Mouse (Mus musculus): ENCODE data around the gene Nucks1. TPM values are rescaled to one million over a fixed set of nuclear protein-coding genes. Genes with fewer than 3 reads are reported as not detected.

Gene Nucks1
- polyA plus RNA-seq, 1 experiment, result 20.6 TPM

DNA sequence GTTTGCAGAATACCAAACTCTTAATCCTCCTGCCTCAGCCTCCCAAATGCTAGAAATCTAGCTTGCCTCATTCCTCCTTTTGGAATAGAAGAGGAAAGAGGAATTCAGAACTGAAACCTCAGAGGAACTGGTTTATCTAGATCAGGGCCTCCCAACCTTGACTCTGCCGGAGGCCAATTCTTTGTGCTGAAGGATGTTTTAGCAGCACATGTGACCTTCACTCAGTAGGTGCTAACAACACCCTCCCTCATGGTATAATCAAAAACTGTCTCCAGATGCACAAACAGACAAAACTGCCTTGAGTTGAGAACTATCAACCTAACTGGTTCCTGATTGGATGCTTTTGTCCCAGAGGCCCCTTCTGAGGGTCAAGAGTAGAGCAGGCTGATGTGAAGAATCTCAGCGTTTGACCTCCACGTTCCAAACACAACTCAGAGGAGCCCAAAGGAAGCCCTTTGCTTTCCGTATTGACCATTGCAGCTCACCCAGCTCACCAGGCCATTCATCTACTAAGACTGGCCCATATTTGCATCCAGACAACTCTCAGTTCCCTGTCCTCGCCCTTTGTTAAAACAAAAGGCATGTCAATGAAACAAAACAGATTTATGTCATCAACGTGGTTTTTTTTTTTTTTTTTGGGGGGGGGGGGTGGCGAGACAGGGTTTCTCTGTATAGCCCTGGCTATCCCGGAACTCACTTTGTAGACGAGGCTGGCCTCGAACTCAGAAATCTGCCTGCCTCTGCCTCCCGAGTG lies 36.3 kb downstream of the Nucks1 start:
- no peaks in the 10 kb centered on the region for H3K36me3 ChIP-seq (ENCODE audit: control insufficient read depth, insufficient read depth)
- no peak for TF ChIP-seq SRF (IDR thresholded peaks at IDR 0.05; ENCODE audit: control insufficient read depth, insufficient read length, low read depth)
- TF ChIP-seq POLR2AphosphoS2 (IDR thresholded peaks at IDR 0.05; ENCODE audit: insufficient read length, low read depth), result no peak
- no peak for TF ChIP-seq MAX (IDR thresholded peaks at IDR 0.05; ENCODE audit: low read depth)
- no peak for TF ChIP-seq POLR2A (IDR thresholded peaks at IDR 0.05; ENCODE audit: insufficient read length, low read depth)
- no peak for TF ChIP-seq TCF12 (IDR thresholded peaks at IDR 0.05; ENCODE audit: insufficient read depth, poor library complexity, severe bottlenecking)
- TF ChIP-seq REST (IDR thresholded peaks at IDR 0.05; ENCODE audit: insufficient read depth, insufficient read length), result no peak
- no peak for TF ChIP-seq USF1 (IDR thresholded peaks at IDR 0.05; ENCODE audit: low read depth)
- no peak overlapping the region for H3ac ChIP-seq (ENCODE audit: control insufficient read depth, insufficient read length)
- H3K4me3 ChIP-seq, result no peak overlapping the region
- no peak overlapping the region for H3K4me2 ChIP-seq (ENCODE audit: low read depth)
- H3K27me3 ChIP-seq (ENCODE audit: control insufficient read depth, insufficient read depth, insufficient read length), result no peaks in the 10 kb centered on the region
- no peaks in the 10 kb centered on the region for H3K79me2 ChIP-seq (ENCODE audit: control insufficient read depth, insufficient read depth)

DNA sequence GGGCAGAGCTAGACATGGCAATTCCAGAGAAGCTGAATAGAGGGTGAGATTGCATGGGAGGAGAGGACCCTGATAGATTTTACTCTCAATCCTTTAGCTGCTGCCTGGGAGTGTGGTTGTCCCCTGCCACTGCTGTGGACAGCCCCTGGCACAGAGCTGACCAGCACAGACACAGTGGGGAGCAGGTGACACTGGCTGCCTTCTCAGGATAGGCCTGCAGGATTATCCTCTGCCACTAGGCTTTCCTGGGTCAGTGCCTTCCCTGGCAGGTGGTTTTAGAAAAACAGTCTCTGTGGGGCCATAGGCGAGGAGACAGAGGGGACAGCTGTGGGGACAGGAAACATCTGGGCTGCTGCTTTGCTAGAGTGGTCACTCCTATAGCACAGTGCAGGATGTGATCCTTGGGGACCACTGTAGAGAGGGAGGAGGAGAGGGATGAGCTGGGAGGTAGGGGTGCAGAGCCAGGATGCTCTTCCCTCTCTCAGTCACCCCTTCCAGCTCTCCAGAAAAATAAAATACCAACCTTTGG lies 37.7 kb downstream of the Nucks1 start:
- Histone ChIP-seq H3ac (ENCODE audit: control insufficient read depth, insufficient read length) (no peak overlapping the region), H3K4me2 (ENCODE audit: low read depth) (no peak overlapping the region), H3K79me2 (ENCODE audit: control insufficient read depth, insufficient read depth) (no peaks in the 10 kb centered on the region), H3K36me3 (ENCODE audit: control insufficient read depth, insufficient read depth) (no peaks in the 10 kb centered on the region), H3K27me3 (ENCODE audit: control insufficient read depth, insufficient read depth, insufficient read length) (no peaks in the 10 kb centered on the region), H3K4me3 (no peak overlapping the region)
- TF ChIP-seq POLR2AphosphoS2 (IDR thresholded peaks at IDR 0.05; ENCODE audit: insufficient read length, low read depth), result no peak
- TF ChIP-seq MYOD1 (IDR thresholded peaks at IDR 0.05; ENCODE audit: control insufficient read depth in 1 of 3, insufficient read length in 2 of 3, low read depth in 2 of 3), result no peak
- TF ChIP-seq MYOG (IDR thresholded peaks at IDR 0.05; ENCODE audit: control insufficient read depth in 1 of 3, insufficient read depth in 1 of 3, insufficient read length in 2 of 3, low read depth in 2 of 3), result no peak
- no peak for TF ChIP-seq MAX (IDR thresholded peaks at IDR 0.05; ENCODE audit: low read depth)
- no peak for TF ChIP-seq POLR2A (IDR thresholded peaks at IDR 0.05; ENCODE audit: insufficient read length, low read depth)
- TF ChIP-seq CEBPB (IDR thresholded peaks at IDR 0.05; ENCODE audit: insufficient read depth, poor library complexity, severe bottlenecking), result no peak
- TF ChIP-seq SRF (IDR thresholded peaks at IDR 0.05; ENCODE audit: control insufficient read depth, insufficient read length, low read depth), result no peak
- TF ChIP-seq TCF12 (IDR thresholded peaks at IDR 0.05; ENCODE audit: insufficient read depth, poor library complexity, severe bottlenecking), result no peak
- no peak for TF ChIP-seq E2F4 (IDR thresholded peaks at IDR 0.05; ENCODE audit: insufficient read depth)
- TF ChIP-seq REST (IDR thresholded peaks at IDR 0.05; ENCODE audit: insufficient read depth, insufficient read length), result no peak
- TF ChIP-seq USF1 (IDR thresholded peaks at IDR 0.05; ENCODE audit: low read depth), result no peak
- TF ChIP-seq TCF3 (IDR thresholded peaks at IDR 0.05; ENCODE audit: insufficient read length, low read depth), result no peak

DNA sequence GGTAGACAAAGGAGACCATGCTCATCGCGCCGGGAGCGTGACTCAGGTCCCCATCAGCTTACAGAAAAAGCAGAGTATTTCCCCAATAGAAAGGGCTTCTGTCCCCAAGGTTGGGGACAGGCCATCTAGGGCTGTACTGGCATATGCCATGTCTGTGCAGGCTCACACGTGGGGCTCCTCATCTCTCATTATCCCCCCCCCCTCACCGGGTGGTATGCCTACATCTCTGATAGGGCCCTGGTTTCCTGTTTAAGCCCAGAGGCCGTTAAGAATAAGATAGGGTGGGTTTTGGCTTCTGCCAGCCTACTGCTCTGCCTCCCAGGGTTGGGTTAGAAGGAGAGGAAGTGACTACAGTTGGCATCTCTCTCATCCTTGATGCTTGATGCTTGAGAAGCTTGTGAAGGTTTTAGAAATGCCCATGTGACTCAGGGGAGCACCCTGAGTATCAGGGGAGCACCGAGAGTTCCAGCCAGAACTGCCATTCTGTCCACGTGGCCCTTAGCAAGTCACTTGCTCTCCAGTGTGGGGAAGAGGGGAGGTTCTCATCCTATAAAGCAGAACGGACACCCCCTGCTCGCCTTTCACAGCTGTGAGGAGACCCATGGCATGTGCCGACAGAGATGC lies 44.0 kb downstream of the Nucks1 start:
- no peak for TF ChIP-seq POLR2AphosphoS2 (IDR thresholded peaks at IDR 0.05; ENCODE audit: insufficient read length, low read depth)
- TF ChIP-seq TCF12 (IDR thresholded peaks at IDR 0.05; ENCODE audit: insufficient read depth, poor library complexity, severe bottlenecking), result no peak
- no peak for TF ChIP-seq REST (IDR thresholded peaks at IDR 0.05; ENCODE audit: insufficient read depth, insufficient read length)
- no peak for TF ChIP-seq SRF (IDR thresholded peaks at IDR 0.05; ENCODE audit: control insufficient read depth, insufficient read length, low read depth)
- no peak for TF ChIP-seq MAX (IDR thresholded peaks at IDR 0.05; ENCODE audit: low read depth)
- Histone ChIP-seq H3K4me2 (ENCODE audit: low read depth) (no peak overlapping the region), H3K4me3 (no peak overlapping the region), H3K36me3 (ENCODE audit: control insufficient read depth, insufficient read depth) (no peaks in the 10 kb centered on the region), H3ac (ENCODE audit: control insufficient read depth, insufficient read length) (no peak overlapping the region), H3K79me2 (ENCODE audit: control insufficient read depth, insufficient read depth) (no peaks in the 10 kb centered on the region), H3K27me3 (ENCODE audit: control insufficient read depth, insufficient read depth, insufficient read length) (peaks cover 29% of the 10 kb centered on the region)

- Histone ChIP-seq H3K36me3 (ENCODE audit: control insufficient read depth, insufficient read depth) (no peaks in the 10 kb centered on the region), H3ac (ENCODE audit: control insufficient read depth, insufficient read length) (no peak overlapping the region), H3K4me3 (no peak overlapping the region), H3K27me3 (ENCODE audit: control insufficient read depth, insufficient read depth, insufficient read length) (peaks cover 29% of the 10 kb centered on the region), H3K79me2 (ENCODE audit: control insufficient read depth, insufficient read depth) (no peaks in the 10 kb centered on the region), H3K4me2 (ENCODE audit: low read depth) (no peak overlapping the region)
- no peak for TF ChIP-seq CEBPB (IDR thresholded peaks at IDR 0.05; ENCODE audit: insufficient read depth, poor library complexity, severe bottlenecking)
- no peak for TF ChIP-seq TCF12 (IDR thresholded peaks at IDR 0.05; ENCODE audit: insufficient read depth, poor library complexity, severe bottlenecking)
- no peak for TF ChIP-seq MYOD1 (IDR thresholded peaks at IDR 0.05; ENCODE audit: control insufficient read depth in 1 of 3, insufficient read length in 2 of 3, low read depth in 2 of 3)
- no peak for TF ChIP-seq REST (IDR thresholded peaks at IDR 0.05; ENCODE audit: insufficient read depth, insufficient read length)
- TF ChIP-seq SRF (IDR thresholded peaks at IDR 0.05; ENCODE audit: control insufficient read depth, insufficient read length, low read depth), result no peak
- TF ChIP-seq E2F4 (IDR thresholded peaks at IDR 0.05; ENCODE audit: insufficient read depth), result no peak
- TF ChIP-seq MYOG (IDR thresholded peaks at IDR 0.05; ENCODE audit: control insufficient read depth in 1 of 3, insufficient read depth in 1 of 3, insufficient read length in 2 of 3, low read depth in 2 of 3), result no peak
- no peak for TF ChIP-seq POLR2AphosphoS2 (IDR thresholded peaks at IDR 0.05; ENCODE audit: insufficient read length, low read depth)
- TF ChIP-seq TCF3 (IDR thresholded peaks at IDR 0.05; ENCODE audit: insufficient read length, low read depth), result no peak
- TF ChIP-seq MAX (IDR thresholded peaks at IDR 0.05; ENCODE audit: low read depth), result no peak
- TF ChIP-seq POLR2A (IDR thresholded peaks at IDR 0.05; ENCODE audit: insufficient read length, low read depth), result no peak
- TF ChIP-seq USF1 (IDR thresholded peaks at IDR 0.05; ENCODE audit: low read depth), result no peak
Observed at GRCm38 (mm10) chr1:131955131-131955757, 44.9 kb downstream of the Nucks1 start.

Measured in myocyte (in vitro differentiated cells).